Mouse (Mus musculus) stomach, postnatal 0 days (tissue): ENCODE results near the gene Slc2a13. TPM values are rescaled to one million over a fixed set of nuclear protein-coding genes. Genes with fewer than 3 reads are reported as not detected.

ENCODE experiments used
- ATAC-seq: fragments of 200-750 bp; cut with Nextera tagmentation; 2 replicates; pipeline ENCODE4 v1.8.0; 2017; ENCODE audit not compliant: low FRiP score, low TSS enrichment
- DNase-seq: peaks from one replicate; pipeline ENCODE4 v3.0.0-alpha.2; 2016; ENCODE audit warnings: low spot score
- H3K27ac ChIP-seq: fragments of 300-500 bp; sonication (generic); replicated peaks from 2 replicates; pipeline ENCODE4 v1.5.1; 2014; ENCODE audit warnings: mild to moderate bottlenecking, control low read depth
- H3K27me3 ChIP-seq: fragments of 300-500 bp; sonication (generic); 2 replicates; pipeline ENCODE4 v1.6.1; 2014; ENCODE audit warnings: low read length; ENCODE audit not compliant: control insufficient read depth, insufficient read depth
- H3K36me3 ChIP-seq: fragments of 300-500 bp; sonication (generic); 2 replicates; pipeline ENCODE4 v1.6.1; 2014; ENCODE audit warnings: low read length, mixed read lengths; ENCODE audit not compliant: control insufficient read depth, insufficient read depth
- H3K4me1 ChIP-seq: fragments of 300-500 bp; sonication (generic); replicated peaks from 2 replicates; pipeline ENCODE4 v1.6.1; 2014; ENCODE audit warnings: antibody characterized with exemption; ENCODE audit not compliant: control insufficient read depth, insufficient read depth
- H3K4me2 ChIP-seq: fragments of 300-500 bp; sonication (generic); replicated peaks from 2 replicates; pipeline ENCODE4 v1.6.1; 2014; ENCODE audit warnings: low read depth, mild to moderate bottlenecking, control low read depth, moderate library complexity
- H3K4me3 ChIP-seq: fragments of 300-500 bp; sonication (generic); 2 replicates; pipeline ENCODE4 v1.5.1; 2014; ENCODE audit warnings: low read depth, low read length, control low read depth
- H3K9ac ChIP-seq: fragments of 300-500 bp; sonication (generic); 2 replicates; pipeline ENCODE4 v1.6.1; 2014; ENCODE audit warnings: mild to moderate bottlenecking, low read length, control low read depth, mixed read lengths
- H3K9me3 ChIP-seq: fragments of 300-500 bp; sonication (generic); 2 replicates; pipeline ENCODE4 v1.6.1; 2016; ENCODE audit warnings: low read length; ENCODE audit not compliant: control insufficient read depth
- CTCF ChIP-seq: IDR thresholded peaks from 2 replicates; pipeline ENCODE4 v1.5.1; 2016; ENCODE audit warnings: antibody characterized with exemption, low read depth, mild to moderate bottlenecking, moderate library complexity
- EP300 ChIP-seq: optimal IDR thresholded peaks from 2 replicates; pipeline ENCODE3; 2016; ENCODE audit warnings: antibody characterized with exemption
- WGBS: fragments of 180-500 bp; shearing (Covaris S2); extraction: QIAGEN DNeasy Blood & Tissue Kit; methylation state at CpG from one replicate; pipeline ENCODE4 v1.1.7; 2014; 5-methylcytosine and 5-hydroxymethylcytosine counted together
- polyA plus RNA-seq: library from polyadenylated mRNA; unstranded; fragments of >200 nt; fragmentation: Nextera tagmentation; extraction: Ambion mirVana; gene quantifications from 2 replicates; pipeline ENCODE4 v1.2.1, GENCODE M21; 2015

Gene Slc2a13
- polyA plus RNA-seq, 1 experiment from 2014 or later = 0.47 TPM

DNA sequence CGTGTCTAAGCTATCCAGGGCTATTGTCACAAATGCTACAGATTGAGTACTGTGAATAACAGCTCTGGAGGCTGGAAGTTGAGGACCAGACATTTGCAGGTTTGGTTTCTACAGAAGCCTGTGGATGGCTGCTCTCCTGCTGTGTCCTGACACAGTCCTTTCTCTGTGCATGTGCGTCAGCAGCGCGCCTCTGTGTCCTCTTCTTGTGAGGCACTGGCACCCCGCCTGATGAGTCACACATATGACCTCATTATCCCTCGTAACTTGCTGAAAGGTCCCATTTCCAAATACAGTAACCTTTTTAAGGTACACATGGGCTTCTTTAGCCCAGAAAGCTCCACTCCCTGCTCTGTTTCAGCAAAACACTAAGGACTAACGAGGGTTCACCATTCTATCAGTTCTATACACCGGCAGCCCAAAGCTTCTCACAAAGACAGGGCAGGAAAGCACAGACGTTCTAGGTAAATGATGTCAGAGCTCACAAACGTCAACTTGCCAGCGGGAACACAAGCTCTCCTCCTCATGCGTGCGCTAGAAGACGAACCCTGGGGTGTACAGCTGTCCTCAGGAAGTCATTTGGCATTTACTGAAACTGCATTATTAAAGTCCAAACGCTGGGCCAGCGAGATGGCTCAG, 109.9 kb downstream of the Slc2a13 start:
- Histone ChIP-seq H3K27ac (no peak overlapping the region), H3K4me3 (no peak overlapping the region), H3K4me2 (no peak overlapping the region), H3K27me3 (no peaks in the 10 kb centered on the region), H3K36me3 (no peaks in the 10 kb centered on the region), H3K4me1 (no peaks in the 10 kb centered on the region), H3K9me3 (no peaks in the 10 kb centered on the region), H3K9ac (no peak overlapping the region)
- DNase-seq = no peak
- WGBS = 61% methylated on average over 16 of the region's 16 CpGs
- no peak for TF ChIP-seq CTCF
- TF ChIP-seq EP300 = no peak
- ATAC-seq = no peak

- H3K4me1 ChIP-seq = no peaks in the 10 kb centered on the region
- no peak for TF ChIP-seq CTCF
- no peak for TF ChIP-seq EP300
- no peak overlapping the region for H3K27ac ChIP-seq
- no peak for ATAC-seq
- no peak overlapping the region for H3K9ac ChIP-seq
- DNase-seq = no peak
- no peak overlapping the region for H3K4me2 ChIP-seq
- 47% methylated on average over 2 of the region's 2 CpGs for WGBS
- no peaks in the 10 kb centered on the region for H3K9me3 ChIP-seq
- H3K4me3 ChIP-seq = no peak overlapping the region
- H3K36me3 ChIP-seq = no peaks in the 10 kb centered on the region
- H3K27me3 ChIP-seq = no peaks in the 10 kb centered on the region
Observed at GRCm38 (mm10) chr15:91461940-91462339, 111.1 kb downstream of the Slc2a13 start.

DNA sequence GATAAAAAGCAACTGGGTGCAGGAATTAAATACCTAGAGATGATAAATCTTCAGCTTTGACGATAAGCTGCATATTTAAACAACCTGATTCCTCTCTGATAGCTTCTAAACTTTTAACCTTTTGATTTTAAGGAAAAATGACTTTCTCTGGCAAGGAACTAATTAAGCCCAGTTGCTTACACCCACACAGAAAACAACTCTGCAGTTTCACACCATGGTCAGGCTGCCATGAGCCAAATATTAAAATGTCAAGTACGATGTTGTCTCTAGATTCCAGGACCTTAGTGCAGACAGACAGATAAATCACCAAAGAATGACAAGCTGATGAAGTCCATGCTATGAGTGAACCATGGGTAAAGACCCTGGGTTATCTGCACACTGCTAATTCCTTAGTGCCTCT, 115.9 kb downstream of the Slc2a13 start:
- no peak for ATAC-seq
- no peak overlapping the region for H3K27ac ChIP-seq
- H3K27me3 ChIP-seq = no peaks in the 10 kb centered on the region
- H3K4me2 ChIP-seq = no peak overlapping the region
- no peaks in the 10 kb centered on the region for H3K9me3 ChIP-seq
- no peaks in the 10 kb centered on the region for H3K36me3 ChIP-seq
- no peak overlapping the region for H3K4me3 ChIP-seq
- TF ChIP-seq CTCF = no peak
- TF ChIP-seq EP300 = no peak
- no peaks in the 10 kb centered on the region for H3K4me1 ChIP-seq
- no peak overlapping the region for H3K9ac ChIP-seq
- WGBS = 47% methylated on average over 2 of the region's 2 CpGs
- no peak for DNase-seq

- 86% methylated on average over 6 of the region's 6 CpGs for WGBS
- TF ChIP-seq EP300 = no peak
- TF ChIP-seq CTCF = no peak
Observed at GRCm38 (mm10) chr15:91445399-91445798, 127.7 kb downstream of the Slc2a13 start.

GRCm38 (mm10) chr15:91443449-91443848, 129.6 kb downstream of the Slc2a13 start:
- Histone ChIP-seq H3K27ac (no peak overlapping the region), H3K36me3 (no peaks in the 10 kb centered on the region), H3K9me3 (no peaks in the 10 kb centered on the region), H3K4me1 (no peaks in the 10 kb centered on the region), H3K9ac (no peak overlapping the region), H3K4me3 (no peak overlapping the region), H3K4me2 (no peak overlapping the region), H3K27me3 (no peaks in the 10 kb centered on the region)
- TF ChIP-seq CTCF (no peak), EP300 (no peak)
- WGBS = 82% methylated on average over 8 of the region's 8 CpGs
- ATAC-seq (no peak), DNase-seq (no peak)

More at GRCm38 (mm10) chr15:91445399-91445798, 127.7 kb downstream of the Slc2a13 start:
- H3K27me3 ChIP-seq = no peaks in the 10 kb centered on the region
- no peaks in the 10 kb centered on the region for H3K36me3 ChIP-seq
- no peak overlapping the region for H3K4me3 ChIP-seq
- H3K9ac ChIP-seq = no peak overlapping the region
- no peak overlapping the region for H3K4me2 ChIP-seq
- H3K9me3 ChIP-seq = no peaks in the 10 kb centered on the region
- DNase-seq = no peak
- H3K27ac ChIP-seq = no peak overlapping the region
- no peak for ATAC-seq
- H3K4me1 ChIP-seq = no peaks in the 10 kb centered on the region

DNA sequence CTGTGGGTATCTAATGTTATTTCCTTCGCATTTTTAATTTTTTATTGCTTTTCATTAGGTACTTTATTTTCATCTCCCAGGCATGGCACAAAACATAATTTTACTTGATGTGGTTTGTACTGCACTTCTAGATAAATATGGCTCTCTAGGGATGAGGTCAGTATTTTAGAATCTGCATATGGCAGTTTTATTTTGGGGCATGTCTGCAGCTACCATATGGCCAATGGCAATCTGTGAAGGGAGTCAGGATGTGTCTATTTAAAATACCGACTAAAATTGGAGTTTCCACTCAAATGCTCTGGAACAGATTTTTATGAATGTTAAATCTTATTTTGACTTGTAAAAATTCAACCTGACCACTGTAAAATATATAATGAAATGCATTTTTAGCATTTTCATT, 133.2 kb downstream of the Slc2a13 start:
- no peaks in the 10 kb centered on the region for H3K36me3 ChIP-seq
- TF ChIP-seq CTCF = no peak
- no peaks in the 10 kb centered on the region for H3K27me3 ChIP-seq
- no peaks in the 10 kb centered on the region for H3K4me1 ChIP-seq
- ATAC-seq = no peak
- no peak overlapping the region for H3K4me3 ChIP-seq
- H3K27ac ChIP-seq = no peak overlapping the region
- no peak overlapping the region for H3K9ac ChIP-seq
- H3K9me3 ChIP-seq = no peaks in the 10 kb centered on the region
- H3K4me2 ChIP-seq = no peak overlapping the region
- WGBS = 86% methylated on average over 2 of the region's 2 CpGs
- no peak for DNase-seq
